Mouse (Mus musculus) liver, embryonic 14.5 days (tissue): ENCODE measurements around the gene Ect2l.

Experiments
- CTCF ChIP-seq: IDR thresholded peaks from 2 replicates; pipeline ENCODE4 v1.5.1; 2016; ENCODE audit warnings: antibody characterized with exemption, low read depth, control low read depth
- EP300 ChIP-seq: IDR thresholded peaks from 2 replicates; pipeline ENCODE4 v1.6.1; 2016; ENCODE audit warnings: antibody characterized with exemption, low read depth

GRCm38 (mm10) chr10:18194737-18195141 lies 16.0 kb downstream of the Ect2l start:
- no peak for TF ChIP-seq CTCF
- no peak for TF ChIP-seq EP300
